Mouse (Mus musculus): ENCODE results near the gene Hoxb13. TPM values are rescaled to one million over a fixed set of nuclear protein-coding genes. Genes with fewer than 3 reads are reported as not detected.

Hoxb13 gene
- total and polyA plus RNA-seq, 2 experiments from 2014 or later = not detected

GRCm38 (mm10) chr11:96199181-96200086 is 5.3 kb downstream of the Hoxb13 start:
- Histone ChIP-seq H3K36me3 (replicated peaks; ENCODE audit: control insufficient read depth, insufficient read depth, low read length) (no peaks in the 10 kb centered on the region), H3K9me3 (replicated peaks; ENCODE audit: control insufficient read depth, low read length) (no peaks in the 10 kb centered on the region), H3K4me1 (ENCODE audit: control insufficient read depth, insufficient read depth) (no peaks in the 10 kb centered on the region), H3K27me3 (ENCODE audit: control insufficient read depth, insufficient read depth, low read length) (peaks cover 100% of the 10 kb centered on the region), H3K4me3 (ENCODE audit: low read depth, low read length) (no peak overlapping the region), H3K9ac (replicated peaks; ENCODE audit: low read depth, low read length) (no peak overlapping the region), H3K4me2 (ENCODE audit: low read depth, low read length) (no peak overlapping the region), H3K27ac (ENCODE audit: low read depth) (no peak overlapping the region)
- WGBS = 4% methylated on average over 22 of the region's 22 CpGs
- no peak for ATAC-seq (ENCODE audit: insufficient read depth, low read depth)
- no peak for DNase-seq (ENCODE audit: low spot score)
- no peak for TF ChIP-seq EP300 (IDR thresholded peaks at IDR 0.05; ENCODE audit: low read depth)
- no peak for TF ChIP-seq CTCF (IDR thresholded peaks at IDR 0.05; ENCODE audit: low read depth)

- H3K27ac ChIP-seq (ENCODE audit: low read depth) = no peak overlapping the region
- H3K4me3 ChIP-seq (ENCODE audit: low read depth, low read length) = no peak overlapping the region
- H3K9me3 ChIP-seq (replicated peaks; ENCODE audit: control insufficient read depth, low read length) = no peaks in the 10 kb centered on the region
- ATAC-seq (ENCODE audit: insufficient read depth, low read depth) (no peak), DNase-seq (ENCODE audit: low spot score) (no peak)
- H3K4me2 ChIP-seq (ENCODE audit: low read depth, low read length) = no peak overlapping the region
- peaks cover 100% of the 10 kb centered on the region for H3K27me3 ChIP-seq (ENCODE audit: control insufficient read depth, insufficient read depth, low read length)
- no peaks in the 10 kb centered on the region for H3K36me3 ChIP-seq (replicated peaks; ENCODE audit: control insufficient read depth, insufficient read depth, low read length)
- TF ChIP-seq EP300 (IDR thresholded peaks at IDR 0.05; ENCODE audit: low read depth) (no peak), CTCF (IDR thresholded peaks at IDR 0.05; ENCODE audit: low read depth) (no peak)
- H3K4me1 ChIP-seq (ENCODE audit: control insufficient read depth, insufficient read depth) = no peaks in the 10 kb centered on the region
- WGBS = 3% methylated on average over 14 of the region's 14 CpGs
- no peak overlapping the region for H3K9ac ChIP-seq (replicated peaks; ENCODE audit: low read depth, low read length)
Measured at GRCm38 (mm10) chr11:96200183-96200655, 6.1 kb downstream of the Hoxb13 start.

GRCm38 (mm10) chr11:96201741-96202140 is 7.6 kb downstream of the Hoxb13 start:
- no peak overlapping the region for H3K27ac ChIP-seq (ENCODE audit: low read depth)
- ATAC-seq (ENCODE audit: insufficient read depth, low read depth) = no peak
- no peak overlapping the region for H3K4me3 ChIP-seq (ENCODE audit: low read depth, low read length)
- no peak overlapping the region for H3K9ac ChIP-seq (replicated peaks; ENCODE audit: low read depth, low read length)
- TF ChIP-seq EP300 (IDR thresholded peaks at IDR 0.05; ENCODE audit: low read depth) (no peak), CTCF (IDR thresholded peaks at IDR 0.05; ENCODE audit: low read depth) (no peak)
- no peak for DNase-seq (ENCODE audit: low spot score)
- no peaks in the 10 kb centered on the region for H3K36me3 ChIP-seq (replicated peaks; ENCODE audit: control insufficient read depth, insufficient read depth, low read length)
- H3K4me1 ChIP-seq (ENCODE audit: control insufficient read depth, insufficient read depth) = no peaks in the 10 kb centered on the region
- H3K9me3 ChIP-seq (replicated peaks; ENCODE audit: control insufficient read depth, low read length) = no peaks in the 10 kb centered on the region
- H3K27me3 ChIP-seq (ENCODE audit: control insufficient read depth, insufficient read depth, low read length) = peaks cover 100% of the 10 kb centered on the region
- H3K4me2 ChIP-seq (ENCODE audit: low read depth, low read length) = no peak overlapping the region

- Histone ChIP-seq H3K9me3 (replicated peaks; ENCODE audit: control insufficient read depth, low read length) (no peaks in the 10 kb centered on the region), H3K27ac (ENCODE audit: low read depth) (no peak overlapping the region), H3K4me2 (ENCODE audit: low read depth, low read length) (no peak overlapping the region), H3K4me3 (ENCODE audit: low read depth, low read length) (no peak overlapping the region), H3K9ac (replicated peaks; ENCODE audit: low read depth, low read length) (no peak overlapping the region), H3K36me3 (replicated peaks; ENCODE audit: control insufficient read depth, insufficient read depth, low read length) (no peaks in the 10 kb centered on the region), H3K27me3 (ENCODE audit: control insufficient read depth, insufficient read depth, low read length) (peaks cover 100% of the 10 kb centered on the region), H3K4me1 (ENCODE audit: control insufficient read depth, insufficient read depth) (no peaks in the 10 kb centered on the region)
- TF ChIP-seq EP300 (IDR thresholded peaks at IDR 0.05; ENCODE audit: low read depth) = no peak
- no peak for TF ChIP-seq CTCF (IDR thresholded peaks at IDR 0.05; ENCODE audit: low read depth)
- WGBS = 4% methylated on average over 14 of the region's 14 CpGs
- no peak for ATAC-seq (ENCODE audit: insufficient read depth, low read depth)
- no peak for DNase-seq (ENCODE audit: low spot score)
Measured at GRCm38 (mm10) chr11:96202401-96203081, 8.4 kb downstream of the Hoxb13 start.

- H3K4me2 ChIP-seq (ENCODE audit: low read depth, low read length) = 0 out of 2 replicates have a peak overlapping the region, but pooled peaks have one; percentile 5
- H3K9ac ChIP-seq (replicated peaks; ENCODE audit: low read depth, low read length) = no peak overlapping the region
- H3K36me3 ChIP-seq (replicated peaks; ENCODE audit: control insufficient read depth, insufficient read depth, low read length) = no peaks in the 10 kb centered on the region
- TF ChIP-seq CTCF (IDR thresholded peaks at IDR 0.05; ENCODE audit: low read depth) = no peak
- TF ChIP-seq EP300 (IDR thresholded peaks at IDR 0.05; ENCODE audit: low read depth) = no peak
- no peak for ATAC-seq (ENCODE audit: insufficient read depth, low read depth)
- H3K4me1 ChIP-seq (ENCODE audit: control insufficient read depth, insufficient read depth) = no peaks in the 10 kb centered on the region
- peaks cover 100% of the 10 kb centered on the region for H3K27me3 ChIP-seq (ENCODE audit: control insufficient read depth, insufficient read depth, low read length)
- no peak for DNase-seq (ENCODE audit: low spot score)
- 2% methylated on average over 37 of the region's 37 CpGs for WGBS
- H3K9me3 ChIP-seq (replicated peaks; ENCODE audit: control insufficient read depth, low read length) = no peaks in the 10 kb centered on the region
- H3K27ac ChIP-seq (ENCODE audit: low read depth) = no peak overlapping the region
- H3K4me3 ChIP-seq (ENCODE audit: low read depth, low read length) = no peak overlapping the region
Measured at GRCm38 (mm10) chr11:96203182-96203788, 9.2 kb downstream of the Hoxb13 start.
